Mouse (Mus musculus) MEL (cell line): ENCODE data around the gene Tmem30a. TPM values are rescaled to one million over a fixed set of nuclear protein-coding genes. Genes with fewer than 3 reads are reported as not detected.

ENCODE experiments used
- DNase-seq: peaks from one replicate; pipeline ENCODE4 v3.0.0; 2011; ENCODE audit warnings: low read depth, low spot score
- H3K27ac ChIP-seq: 2 replicates; pipeline ENCODE4 v1.5.1; 2012; ENCODE audit warnings: low read depth, mild to moderate bottlenecking, control low read depth, low read length, moderate library complexity; ENCODE audit not compliant: control insufficient read depth
- H3K27me3 ChIP-seq, 2 experiments: fragments of 150-350 bp in 1 of 2; sonication (generic) in 1 of 2; 2 replicates each; pipeline ENCODE4 v1.6.1; 2012; ENCODE audit warnings: low read length in 2 of 2, mild to moderate bottlenecking in 2 of 2, improper control_type of control experiment in 1 of 2, moderate library complexity in 1 of 2; ENCODE audit not compliant: insufficient read depth in 2 of 2, control insufficient read depth in 1 of 2
- H3K36me3 ChIP-seq, 2 experiments: 2 replicates each; pipeline ENCODE4 v1.6.1; 2012 to 2014; ENCODE audit warnings: low read length in 2 of 2, improper control_type of control experiment in 1 of 2, inconsistent platforms in 1 of 2, mild to moderate bottlenecking in 1 of 2; ENCODE audit not compliant: insufficient read depth in 2 of 2, control insufficient read depth in 1 of 2
- H3K4me1 ChIP-seq, 2 experiments: fragments of 150-350 bp in 1 of 2; sonication (generic) in 1 of 2; 2 replicates each; pipeline ENCODE4 v1.6.1; 2012; ENCODE audit warnings: low read length in 2 of 2, improper control_type of control experiment in 1 of 2, mild to moderate bottlenecking in 1 of 2; ENCODE audit not compliant: insufficient read depth in 2 of 2, control insufficient read depth in 1 of 2
- H3K4me3 ChIP-seq, 2 experiments: fragments of 150-350 bp in 1 of 2; sonication (generic) in 1 of 2; 2 replicates each; pipeline ENCODE4 v1.5.1; 2012; ENCODE audit warnings: low read depth in 2 of 2, low read length in 2 of 2, mild to moderate bottlenecking in 2 of 2, moderate library complexity in 2 of 2, control low read depth in 1 of 2, improper control_type of control experiment in 1 of 2; ENCODE audit not compliant: control insufficient read depth in 1 of 2, insufficient read depth in 1 of 2
- H3K79me2 ChIP-seq: 2 replicates; pipeline ENCODE4 v1.6.1; 2012; ENCODE audit warnings: mild to moderate bottlenecking, low read length, moderate library complexity; ENCODE audit not compliant: control insufficient read depth, poor library complexity, insufficient read depth
- H3K9ac ChIP-seq: 2 replicates; pipeline ENCODE4 v1.6.1; 2012; ENCODE audit warnings: low read depth, mild to moderate bottlenecking, control low read depth, low read length, moderate library complexity; ENCODE audit not compliant: control insufficient read depth, poor library complexity, severe bottlenecking
- H3K9me3 ChIP-seq: fragments of 150-350 bp; sonication (generic); replicated peaks from 2 replicates; pipeline ENCODE4 v1.6.1; 2012; ENCODE audit warnings: mild to moderate bottlenecking, low read length, improper control_type of control experiment, moderate library complexity; ENCODE audit not compliant: insufficient read depth
- CTCF ChIP-seq, 3 experiments: IDR thresholded peaks in 2 of 3; conservative IDR thresholded peaks in 1 of 3; 2 replicates each; pipeline ENCODE4 v1.5.1; 2011 to 2012; ENCODE audit warnings: low read length in 3 of 3, low read depth in 2 of 3, mild to moderate bottlenecking in 2 of 3, improper control_type of control experiment in 1 of 3, inconsistent platforms in 1 of 3, mixed read lengths in 1 of 3, moderate library complexity in 1 of 3; ENCODE audit not compliant: control insufficient read depth in 1 of 3, insufficient read depth in 1 of 3, poor library complexity in 1 of 3, severe bottlenecking in 1 of 3
- EP300 ChIP-seq, 2 experiments: IDR thresholded peaks; 2 replicates each; pipeline ENCODE4 v1.6.1; 2011; ENCODE audit warnings: improper control_type of control experiment in 2 of 2, low read length in 2 of 2, low read depth in 1 of 2, mild to moderate bottlenecking in 1 of 2
- ETS1 ChIP-seq: IDR thresholded peaks from 2 replicates; pipeline ENCODE4 v1.6.1; 2012; ENCODE audit warnings: low read depth, mild to moderate bottlenecking, inconsistent platforms, low read length, improper control_type of control experiment, moderate library complexity
- MAZ ChIP-seq: IDR thresholded peaks from 2 replicates; pipeline ENCODE4 v1.6.1; 2012; ENCODE audit warnings: low read depth, mild to moderate bottlenecking, inconsistent platforms, low read length, improper control_type of control experiment
- MXI1 ChIP-seq: IDR thresholded peaks from 2 replicates; pipeline ENCODE4 v1.6.1; 2011; ENCODE audit warnings: mild to moderate bottlenecking, low read depth, low read length, improper control_type of control experiment
- MYC ChIP-seq: IDR thresholded peaks from 2 replicates; pipeline ENCODE4 v1.6.1; 2011; ENCODE audit warnings: low read depth, mild to moderate bottlenecking, low read length, improper control_type of control experiment, moderate library complexity
- RAD21 ChIP-seq: IDR thresholded peaks from 2 replicates; pipeline ENCODE4 v1.6.1; 2011; ENCODE audit warnings: mild to moderate bottlenecking, low read depth, low read length, improper control_type of control experiment
- SIN3A ChIP-seq: IDR thresholded peaks from 2 replicates; pipeline ENCODE4 v1.6.1; 2012; ENCODE audit warnings: low read length, improper control_type of control experiment, inconsistent platforms
- SMC3 ChIP-seq: IDR thresholded peaks from 2 replicates; pipeline ENCODE4 v1.6.1; 2011; ENCODE audit warnings: low read depth, low read length, improper control_type of control experiment
- UBTF ChIP-seq: IDR thresholded peaks from 2 replicates; pipeline ENCODE4 v1.6.1; 2012; ENCODE audit warnings: low read depth, mild to moderate bottlenecking, inconsistent platforms, low read length, improper control_type of control experiment, moderate library complexity, borderline replicate concordance; ENCODE audit not compliant: insufficient read depth
- USF1 ChIP-seq: IDR thresholded peaks from 2 replicates; pipeline ENCODE4 v1.6.1; 2014; ENCODE audit warnings: low read depth, mild to moderate bottlenecking, inconsistent platforms, low read length, improper control_type of control experiment, moderate library complexity
- ZC3H11A ChIP-seq: IDR thresholded peaks from 2 replicates; pipeline ENCODE4 v1.6.1; 2012; ENCODE audit warnings: low read depth, mild to moderate bottlenecking, inconsistent platforms, low read length, improper control_type of control experiment
- ZMIZ1 ChIP-seq: IDR thresholded peaks from 2 replicates; pipeline ENCODE4 v1.6.1; 2012; ENCODE audit warnings: low read depth, mild to moderate bottlenecking, inconsistent platforms, low read length, improper control_type of control experiment, moderate library complexity
- ZNF384 ChIP-seq: IDR thresholded peaks from 2 replicates; pipeline ENCODE4 v1.6.1; 2012; ENCODE audit warnings: low read depth, mild to moderate bottlenecking, inconsistent platforms, low read length, improper control_type of control experiment
- polyA plus RNA-seq, 2 experiments: library from polyadenylated mRNA; stranded (reverse) in 1 of 2; unstranded in 1 of 2; fragments of >175 nt in 1 of 2; fragments of >200 nt in 1 of 2; gene quantifications; 2 replicates each; pipeline versions ENCODE4 v1.2.1 to v1.2.4; 2012; ENCODE audit warnings: low replicate concordance in 2 of 2, low read depth in 1 of 2; ENCODE audit not compliant: insufficient read length in 2 of 2, insufficient read depth in 1 of 2, missing spikeins in 1 of 2
- total RNA-seq: library from RNA; depleted of rRNA; stranded (reverse); fragments of 300-350 nt; gene quantifications from 2 replicates; pipeline ENCODE4 v1.2.3, GENCODE M21; 2012

Gene Tmem30a
- total and polyA plus RNA-seq, 3 experiments: 19.3 to 25.8 TPM; not detected in 1

- peak; percentile 26 for DNase-seq
- TF ChIP-seq EP300 (IDR thresholded peaks at IDR 0.05; ENCODE audit: low read depth in 1 of 2, low read length in 2 of 2) (peak in 1 of 2 experiments; percentile 13; a peak in 1 of 4 replicates), MAZ (no peak), ETS1 (peak; percentile 19; the same call in 1 of the 2 replicates), UBTF (no peak)
- TF ChIP-seq, all 39 proteins: peak for 2
- Histone ChIP-seq H3K36me3 (peaks cover 0 to 26% of the 10 kb centered on the region in 2 experiments; a peak in 2 of 4 replicates), H3K9ac (no peak overlapping the region), H3K27ac (no peak overlapping the region), H3K4me3 (peak overlapping the region; percentile 5 to 36; a peak in 2 of 4 replicates), H3K9me3 (no peaks in the 10 kb centered on the region), H3K27me3 (no peaks in the 10 kb centered on the region), H3K4me1 (peaks cover 3 to 16% of the 10 kb centered on the region in 2 experiments), H3K79me2 (no peaks in the 10 kb centered on the region)
Observed at GRCm38 (mm10) chr9:79809411-79809810, 16.1 kb upstream of the Tmem30a start.

- Histone ChIP-seq H3K36me3 (peaks cover 0 to 26% of the 10 kb centered on the region in 2 experiments; a peak in 2 of 4 replicates), H3K27me3 (no peaks in the 10 kb centered on the region; a peak in 1 of 4 replicates), H3K27ac (no peak overlapping the region), H3K9ac (no peak overlapping the region), H3K79me2 (no peaks in the 10 kb centered on the region), H3K9me3 (no peaks in the 10 kb centered on the region), H3K4me1 (peaks cover 3 to 16% of the 10 kb centered on the region in 2 experiments), H3K4me3 (no peak overlapping the region)
- no peak for DNase-seq
- TF ChIP-seq USF1: no peak
Observed at GRCm38 (mm10) chr9:79807178-79807577, 13.9 kb upstream of the Tmem30a start.

- no peaks in the 10 kb centered on the region; a peak in 1 of 4 replicates for H3K27me3 ChIP-seq
- TF ChIP-seq MXI1: no peak
- TF ChIP-seq CTCF (IDR thresholded peaks at IDR 0.05 in 2 of 3, conservative IDR thresholded peaks at IDR 0.05 in 1 of 3; ENCODE audit: control insufficient read depth in 1 of 3, insufficient read depth in 1 of 3, low read depth in 2 of 3, low read length in 3 of 3, poor library complexity in 1 of 3, severe bottlenecking in 1 of 3): peak in 2 of 3 experiments; percentile 60 to 88; a peak in 4 of 6 replicates
- peak; percentile 53; the same call in 1 of the 2 replicates for TF ChIP-seq ZNF384
- TF ChIP-seq SMC3: peak; percentile 93
- TF ChIP-seq MYC: peak; percentile 42; the same call in 1 of the 2 replicates
- TF ChIP-seq ZC3H11A: peak; percentile 84
- TF ChIP-seq ZMIZ1: no peak
- peak; percentile 92 for TF ChIP-seq RAD21
- TF ChIP-seq SIN3A: no peak; the same call in 1 of the 2 replicates
- no peaks in the 10 kb centered on the region for H3K9me3 ChIP-seq
- no peak overlapping the region for H3K9ac ChIP-seq
- H3K4me1 ChIP-seq: peaks cover 3 to 16% of the 10 kb centered on the region in 2 experiments
- H3K4me3 ChIP-seq: no peak overlapping the region
- DNase-seq: peak; percentile 73
- H3K36me3 ChIP-seq: peaks cover 0 to 26% of the 10 kb centered on the region in 2 experiments; a peak in 2 of 4 replicates
- H3K27ac ChIP-seq: no peak overlapping the region
- no peaks in the 10 kb centered on the region for H3K79me2 ChIP-seq
Observed at GRCm38 (mm10) chr9:79806317-79807075, 13.2 kb upstream of the Tmem30a start.
